Mouse (Mus musculus) C2C12 (cell line): ENCODE results near the gene Lmntd1.

Experiments
- CTCF ChIP-seq: IDR thresholded peaks from one replicate; pipeline ENCODE4 v1.5.1; 2011; ENCODE audit not compliant: control insufficient read depth, insufficient read depth, insufficient read length
- MAX ChIP-seq: IDR thresholded peaks from one replicate; pipeline ENCODE4 v1.6.1; 2011; ENCODE audit warnings: mild to moderate bottlenecking, control low read depth
- MYOD1 ChIP-seq: IDR thresholded peaks from one replicate; pipeline ENCODE4 v1.6.1; 2011; ENCODE audit warnings: low read depth; ENCODE audit not compliant: control insufficient read depth, insufficient read length
- MYOG ChIP-seq: IDR thresholded peaks from one replicate; pipeline ENCODE4 v1.6.1; 2011; ENCODE audit not compliant: control insufficient read depth, insufficient read length; ENCODE audit errors: extremely low read depth

DNA sequence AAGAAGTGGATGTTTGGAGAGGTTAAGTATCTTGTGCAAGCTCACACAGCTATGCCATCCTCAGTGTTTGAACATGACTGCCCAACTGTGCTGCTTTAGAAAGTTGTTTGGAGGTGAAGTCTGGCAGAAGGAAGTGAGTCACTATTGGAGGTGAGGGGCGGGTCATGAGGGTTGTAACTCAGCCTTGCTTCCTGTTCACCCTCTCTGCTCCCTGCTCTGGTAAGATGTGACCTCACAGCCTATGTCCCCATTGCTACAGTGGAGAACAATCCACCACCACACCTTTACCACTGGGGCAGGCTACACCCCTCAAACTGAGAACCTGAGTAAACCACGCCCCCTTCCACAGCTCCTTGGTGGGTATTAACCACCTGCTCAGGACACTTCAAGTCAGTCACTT lies 69.3 kb downstream of the Lmntd1 start:
- TF ChIP-seq CTCF (no peak), MYOD1 (no peak), MAX (no peak), MYOG (no peak)
